Mouse (Mus musculus): ENCODE measurements at regions not wholly inside any gene's neighbourhood (a gene's known extent, or its start where the extent isn't known, plus 50 kb on each side); places are given as distances from the start of the nearest gene placed in this dataset.

- H3K4me1 ChIP-seq (ENCODE audit: control insufficient read depth, insufficient read depth, low read length), result no peaks in the 10 kb centered on the region
- H3K27ac ChIP-seq (ENCODE audit: low read length), result no peak overlapping the region
- H3K9me3 ChIP-seq (replicated peaks; ENCODE audit: control insufficient read depth, low read length), result no peaks in the 10 kb centered on the region
- WGBS, result 82% methylated on average over 4 of the region's 4 CpGs
- no peaks in the 10 kb centered on the region for H3K27me3 ChIP-seq (ENCODE audit: control insufficient read depth, insufficient read depth, low read length)
- H3K36me3 ChIP-seq (ENCODE audit: control insufficient read depth, insufficient read depth), result no peaks in the 10 kb centered on the region
- no peak overlapping the region for H3K4me2 ChIP-seq (ENCODE audit: low read depth, low read length)
- H3K4me3 ChIP-seq (ENCODE audit: low read length), result no peak overlapping the region
- no peak overlapping the region for H3K9ac ChIP-seq (ENCODE audit: low read length)
- ATAC-seq (replicated peaks; ENCODE audit: extremely low read depth, insufficient read depth, low FRiP score), result no peak
These were observed 138.4 kb upstream of the Cnr1 start for GRCm38 (mm10) chr4:33786027-33786426.

DNA sequence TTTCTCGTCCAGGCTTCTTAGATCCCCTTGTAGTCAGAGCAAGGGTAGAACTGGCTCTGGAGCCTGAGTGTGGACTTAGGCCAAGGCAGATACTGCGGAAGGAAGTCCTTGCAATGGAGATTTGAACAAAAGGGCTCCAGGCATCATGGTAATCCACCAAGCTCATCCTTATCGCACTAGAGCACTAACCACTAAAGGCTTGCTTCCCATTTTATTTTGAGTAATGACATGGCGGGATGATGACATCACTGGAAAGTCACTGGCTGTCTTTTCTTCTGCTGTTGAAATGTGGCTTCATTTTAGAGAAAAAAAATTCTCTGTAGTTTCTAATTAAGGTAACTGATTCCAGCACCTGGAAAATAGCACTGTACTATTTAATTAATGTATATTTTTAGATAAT is 137.4 kb upstream of the Cnr1 start:
- no peak for ATAC-seq (replicated peaks; ENCODE audit: extremely low read depth, insufficient read depth, low FRiP score)
- no peaks in the 10 kb centered on the region for H3K9me3 ChIP-seq (replicated peaks; ENCODE audit: control insufficient read depth, low read length)
- H3K4me1 ChIP-seq (ENCODE audit: control insufficient read depth, insufficient read depth, low read length), result no peaks in the 10 kb centered on the region
- no peaks in the 10 kb centered on the region for H3K36me3 ChIP-seq (ENCODE audit: control insufficient read depth, insufficient read depth)
- no peak overlapping the region for H3K27ac ChIP-seq (ENCODE audit: low read length)
- 76% methylated on average over 4 of the region's 4 CpGs for WGBS
- H3K9ac ChIP-seq (ENCODE audit: low read length), result no peak overlapping the region
- no peak overlapping the region for H3K4me2 ChIP-seq (ENCODE audit: low read depth, low read length)
- H3K27me3 ChIP-seq (ENCODE audit: control insufficient read depth, insufficient read depth, low read length), result no peaks in the 10 kb centered on the region
- no peak overlapping the region for H3K4me3 ChIP-seq (ENCODE audit: low read length)

DNA sequence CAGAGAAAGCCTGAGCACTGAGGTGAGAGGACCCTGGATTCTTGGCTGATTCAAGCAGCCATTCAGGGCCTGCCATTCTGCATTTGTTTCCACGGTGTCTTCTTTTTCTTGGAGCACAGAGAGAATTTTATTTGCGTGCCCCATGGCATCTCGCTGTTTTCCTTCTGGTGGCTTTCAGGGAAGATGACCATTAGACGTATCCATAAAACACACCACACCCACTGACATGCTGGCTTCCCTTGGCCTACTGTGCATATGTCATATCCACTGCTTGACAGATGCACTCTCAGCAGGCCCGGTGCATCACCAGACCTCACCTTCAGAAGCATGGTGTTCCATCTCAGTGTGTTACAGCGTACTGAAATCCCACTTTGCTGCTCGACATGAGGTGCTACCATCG is 131.0 kb upstream of the Cnr1 start:
- H3K4me1 ChIP-seq (ENCODE audit: control insufficient read depth, insufficient read depth, low read length), result no peaks in the 10 kb centered on the region
- ATAC-seq (replicated peaks; ENCODE audit: extremely low read depth, insufficient read depth, low FRiP score), result no peak
- 86% methylated on average over 8 of the region's 8 CpGs for WGBS
- H3K9ac ChIP-seq (ENCODE audit: low read length), result no peak overlapping the region
- no peak overlapping the region for H3K4me3 ChIP-seq (ENCODE audit: low read length)
- H3K36me3 ChIP-seq (ENCODE audit: control insufficient read depth, insufficient read depth), result no peaks in the 10 kb centered on the region
- H3K27ac ChIP-seq (ENCODE audit: low read length), result no peak overlapping the region
- no peaks in the 10 kb centered on the region for H3K9me3 ChIP-seq (replicated peaks; ENCODE audit: control insufficient read depth, low read length)
- H3K4me2 ChIP-seq (ENCODE audit: low read depth, low read length), result no peak overlapping the region
- no peaks in the 10 kb centered on the region for H3K27me3 ChIP-seq (ENCODE audit: control insufficient read depth, insufficient read depth, low read length)

- no peak for ATAC-seq (replicated peaks; ENCODE audit: extremely low read depth, insufficient read depth, low FRiP score)
These were observed 128.9 kb upstream of the Cnr1 start for GRCm38 (mm10) chr4:33795461-33795860.

DNA sequence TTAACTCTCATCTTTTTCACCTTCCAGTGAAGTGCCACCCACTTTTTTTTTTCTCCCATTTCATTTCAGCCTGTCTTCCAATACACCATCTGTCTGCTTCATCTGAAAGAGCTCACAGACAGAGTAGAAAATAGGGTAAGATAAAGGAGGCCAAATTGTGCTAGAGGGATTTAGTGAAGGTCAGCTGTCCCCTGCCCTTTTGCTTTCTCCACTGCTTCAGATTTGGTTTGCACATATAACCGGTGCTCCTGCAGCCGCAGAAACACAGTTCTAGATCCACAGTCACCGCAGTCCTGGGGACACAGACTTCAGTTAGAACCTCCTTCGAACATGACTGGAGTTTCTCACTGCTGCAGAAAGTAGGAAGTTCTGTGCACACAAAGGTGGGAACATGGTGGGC is 126.4 kb upstream of the Cnr1 start:
- Histone ChIP-seq H3K36me3 (ENCODE audit: control insufficient read depth, insufficient read depth) (no peaks in the 10 kb centered on the region), H3K9me3 (replicated peaks; ENCODE audit: control insufficient read depth, low read length) (peaks cover 4% of the 10 kb centered on the region; the same call in 1 of the 2 replicates), H3K4me2 (ENCODE audit: low read depth, low read length) (no peak overlapping the region), H3K9ac (ENCODE audit: low read length) (no peak overlapping the region), H3K4me3 (ENCODE audit: low read length) (no peak overlapping the region), H3K4me1 (ENCODE audit: control insufficient read depth, insufficient read depth, low read length) (no peaks in the 10 kb centered on the region), H3K27ac (ENCODE audit: low read length) (no peak overlapping the region), H3K27me3 (ENCODE audit: control insufficient read depth, insufficient read depth, low read length) (no peaks in the 10 kb centered on the region)
- 85% methylated on average over 4 of the region's 4 CpGs for WGBS
- no peak for ATAC-seq (replicated peaks; ENCODE audit: extremely low read depth, insufficient read depth, low FRiP score)

More at GRCm38 (mm10) chr4:33795461-33795860, 128.9 kb upstream of the Cnr1 start:
- Histone ChIP-seq H3K4me1 (ENCODE audit: control insufficient read depth, insufficient read depth, low read length) (no peaks in the 10 kb centered on the region), H3K27me3 (ENCODE audit: control insufficient read depth, insufficient read depth, low read length) (no peaks in the 10 kb centered on the region), H3K9ac (ENCODE audit: low read length) (no peak overlapping the region), H3K4me2 (ENCODE audit: low read depth, low read length) (no peak overlapping the region), H3K4me3 (ENCODE audit: low read length) (no peak overlapping the region), H3K27ac (ENCODE audit: low read length) (no peak overlapping the region), H3K9me3 (replicated peaks; ENCODE audit: control insufficient read depth, low read length) (no peaks in the 10 kb centered on the region), H3K36me3 (ENCODE audit: control insufficient read depth, insufficient read depth) (no peaks in the 10 kb centered on the region)
- 88% methylated on average over 3 of the region's 3 CpGs for WGBS

- Histone ChIP-seq H3K4me2 (ENCODE audit: low read depth, low read length) (no peak overlapping the region), H3K36me3 (ENCODE audit: control insufficient read depth, insufficient read depth) (no peaks in the 10 kb centered on the region), H3K4me1 (ENCODE audit: control insufficient read depth, insufficient read depth, low read length) (no peaks in the 10 kb centered on the region), H3K9ac (ENCODE audit: low read length) (no peak overlapping the region), H3K27ac (ENCODE audit: low read length) (no peak overlapping the region), H3K27me3 (ENCODE audit: control insufficient read depth, insufficient read depth, low read length) (no peaks in the 10 kb centered on the region), H3K4me3 (ENCODE audit: low read length) (no peak overlapping the region), H3K9me3 (replicated peaks; ENCODE audit: control insufficient read depth, low read length) (peaks cover 4% of the 10 kb centered on the region; the same call in 1 of the 2 replicates)
- WGBS, result 80% methylated on average over 6 of the region's 6 CpGs
- no peak for ATAC-seq (replicated peaks; ENCODE audit: extremely low read depth, insufficient read depth, low FRiP score)
These were observed 125.7 kb upstream of the Cnr1 start for GRCm38 (mm10) chr4:33798654-33799053.

GRCm38 (mm10) chr4:33799110-33799509 is 125.3 kb upstream of the Cnr1 start:
- no peak overlapping the region for H3K27ac ChIP-seq (ENCODE audit: low read length)
- H3K36me3 ChIP-seq (ENCODE audit: control insufficient read depth, insufficient read depth), result no peaks in the 10 kb centered on the region
- peaks cover 4% of the 10 kb centered on the region; the same call in 1 of the 2 replicates for H3K9me3 ChIP-seq (replicated peaks; ENCODE audit: control insufficient read depth, low read length)
- H3K27me3 ChIP-seq (ENCODE audit: control insufficient read depth, insufficient read depth, low read length), result no peaks in the 10 kb centered on the region
- 52% methylated on average over 6 of the region's 6 CpGs for WGBS
- H3K9ac ChIP-seq (ENCODE audit: low read length), result no peak overlapping the region
- no peak overlapping the region for H3K4me2 ChIP-seq (ENCODE audit: low read depth, low read length)
- no peak for ATAC-seq (replicated peaks; ENCODE audit: extremely low read depth, insufficient read depth, low FRiP score)
- H3K4me3 ChIP-seq (ENCODE audit: low read length), result no peak overlapping the region
- H3K4me1 ChIP-seq (ENCODE audit: control insufficient read depth, insufficient read depth, low read length), result no peaks in the 10 kb centered on the region

- 25% methylated on average over 1 of the region's 1 CpGs for WGBS
- Histone ChIP-seq H3K9me3 (replicated peaks; ENCODE audit: control insufficient read depth, low read length) (peaks cover 4% of the 10 kb centered on the region; the same call in 1 of the 2 replicates), H3K27me3 (ENCODE audit: control insufficient read depth, insufficient read depth, low read length) (no peaks in the 10 kb centered on the region), H3K36me3 (ENCODE audit: control insufficient read depth, insufficient read depth) (no peaks in the 10 kb centered on the region), H3K9ac (ENCODE audit: low read length) (no peak overlapping the region), H3K4me1 (ENCODE audit: control insufficient read depth, insufficient read depth, low read length) (no peaks in the 10 kb centered on the region), H3K4me3 (ENCODE audit: low read length) (no peak overlapping the region), H3K4me2 (ENCODE audit: low read depth, low read length) (no peak overlapping the region), H3K27ac (ENCODE audit: low read length) (no peak overlapping the region)
- no peak for ATAC-seq (replicated peaks; ENCODE audit: extremely low read depth, insufficient read depth, low FRiP score)
These were observed 124.6 kb upstream of the Cnr1 start for GRCm38 (mm10) chr4:33799831-33800230.

DNA sequence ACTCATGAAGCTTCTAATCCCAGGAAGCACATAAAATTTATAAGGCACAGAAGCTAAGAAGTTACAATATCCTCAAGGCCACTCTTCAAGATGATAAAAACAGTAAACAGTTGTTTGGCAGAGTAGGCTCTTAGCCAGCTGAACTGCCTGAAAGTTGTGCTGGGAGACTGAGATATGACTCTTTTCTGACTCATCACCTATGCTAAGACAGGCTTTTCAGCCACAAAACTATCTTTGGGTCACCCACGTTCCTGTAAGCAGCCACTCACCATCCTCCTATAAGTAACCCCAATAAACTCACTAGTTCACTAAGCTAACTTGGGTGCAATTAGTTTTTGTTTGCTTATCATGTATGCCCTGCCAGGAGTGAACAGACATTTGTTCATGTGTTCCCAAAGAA is 112.1 kb upstream of the Cnr1 start:
- Histone ChIP-seq H3K27me3 (ENCODE audit: control insufficient read depth, insufficient read depth, low read length) (no peaks in the 10 kb centered on the region), H3K4me1 (ENCODE audit: control insufficient read depth, insufficient read depth, low read length) (no peaks in the 10 kb centered on the region), H3K9me3 (replicated peaks; ENCODE audit: control insufficient read depth, low read length) (no peaks in the 10 kb centered on the region), H3K9ac (ENCODE audit: low read length) (no peak overlapping the region), H3K4me3 (ENCODE audit: low read length) (no peak overlapping the region), H3K27ac (ENCODE audit: low read length) (no peak overlapping the region), H3K4me2 (ENCODE audit: low read depth, low read length) (no peak overlapping the region), H3K36me3 (ENCODE audit: control insufficient read depth, insufficient read depth) (no peaks in the 10 kb centered on the region)
- WGBS, result 59% methylated on average over 1 of the region's 1 CpGs
- ATAC-seq (replicated peaks; ENCODE audit: extremely low read depth, insufficient read depth, low FRiP score), result no peak

DNA sequence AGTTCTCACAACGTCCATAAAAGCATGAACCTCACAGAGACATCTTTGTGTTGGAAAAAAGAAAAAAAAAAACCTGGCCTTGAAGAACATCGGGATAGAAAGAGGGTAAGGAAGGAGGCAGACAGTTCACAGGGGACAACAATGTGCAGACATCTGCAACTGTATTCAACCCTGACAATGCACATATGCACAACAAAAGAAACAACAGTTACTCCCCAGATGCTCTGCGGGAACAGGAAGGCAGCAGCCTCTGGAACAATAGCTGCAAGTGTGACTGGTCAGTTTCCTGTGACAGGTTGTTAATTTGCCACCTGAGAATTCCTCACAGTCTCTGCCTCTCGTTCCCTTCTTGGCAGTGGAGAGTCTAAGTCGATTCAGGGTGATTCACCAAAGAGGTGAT is 100.5 kb upstream of the Cnr1 start:
- no peak overlapping the region for H3K9ac ChIP-seq (ENCODE audit: low read length)
- ATAC-seq (replicated peaks; ENCODE audit: extremely low read depth, insufficient read depth, low FRiP score), result no peak
- H3K4me2 ChIP-seq (ENCODE audit: low read depth, low read length), result no peak overlapping the region
- no peaks in the 10 kb centered on the region for H3K4me1 ChIP-seq (ENCODE audit: control insufficient read depth, insufficient read depth, low read length)
- H3K9me3 ChIP-seq (replicated peaks; ENCODE audit: control insufficient read depth, low read length), result no peaks in the 10 kb centered on the region
- H3K36me3 ChIP-seq (ENCODE audit: control insufficient read depth, insufficient read depth), result no peaks in the 10 kb centered on the region
- no peaks in the 10 kb centered on the region for H3K27me3 ChIP-seq (ENCODE audit: control insufficient read depth, insufficient read depth, low read length)
- H3K4me3 ChIP-seq (ENCODE audit: low read length), result no peak overlapping the region
- WGBS, result 9% methylated on average over 5 of the region's 5 CpGs
- H3K27ac ChIP-seq (ENCODE audit: low read length), result no peak overlapping the region
